Mouse (Mus musculus) liver, embryonic 14.5 days (tissue): Measurements from ENCODE around the gene Efnb2.

Source experiments
- CTCF ChIP-seq: IDR thresholded peaks from 2 replicates; pipeline ENCODE4 v1.5.1; 2016; ENCODE audit warnings: antibody characterized with exemption, low read depth, control low read depth
- EP300 ChIP-seq: IDR thresholded peaks from 2 replicates; pipeline ENCODE4 v1.6.1; 2016; ENCODE audit warnings: antibody characterized with exemption, low read depth

DNA sequence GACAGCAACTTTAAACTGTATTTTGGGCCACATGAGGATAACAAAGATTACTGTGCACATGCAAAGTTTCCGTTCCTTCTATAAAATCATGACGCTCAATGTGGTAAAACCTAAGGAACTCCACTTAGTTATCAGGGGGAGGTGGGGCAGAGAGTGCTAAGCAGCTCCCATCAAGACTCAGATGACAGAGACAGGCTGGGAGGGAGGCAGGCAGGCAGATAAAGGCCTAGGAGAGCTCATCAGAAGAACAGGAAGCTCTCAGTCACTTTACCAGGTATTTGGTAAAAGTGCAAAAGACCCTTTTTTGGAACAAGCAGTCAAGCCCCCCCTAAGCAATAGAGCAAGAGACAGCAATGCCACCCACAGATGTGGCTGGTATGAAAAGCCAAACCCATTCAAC, 24.5 kb upstream of the Efnb2 start:
- TF ChIP-seq CTCF (no peak), EP300 (no peak)
